Mouse (Mus musculus): Measurements from ENCODE around the gene Il27ra.

DNA sequence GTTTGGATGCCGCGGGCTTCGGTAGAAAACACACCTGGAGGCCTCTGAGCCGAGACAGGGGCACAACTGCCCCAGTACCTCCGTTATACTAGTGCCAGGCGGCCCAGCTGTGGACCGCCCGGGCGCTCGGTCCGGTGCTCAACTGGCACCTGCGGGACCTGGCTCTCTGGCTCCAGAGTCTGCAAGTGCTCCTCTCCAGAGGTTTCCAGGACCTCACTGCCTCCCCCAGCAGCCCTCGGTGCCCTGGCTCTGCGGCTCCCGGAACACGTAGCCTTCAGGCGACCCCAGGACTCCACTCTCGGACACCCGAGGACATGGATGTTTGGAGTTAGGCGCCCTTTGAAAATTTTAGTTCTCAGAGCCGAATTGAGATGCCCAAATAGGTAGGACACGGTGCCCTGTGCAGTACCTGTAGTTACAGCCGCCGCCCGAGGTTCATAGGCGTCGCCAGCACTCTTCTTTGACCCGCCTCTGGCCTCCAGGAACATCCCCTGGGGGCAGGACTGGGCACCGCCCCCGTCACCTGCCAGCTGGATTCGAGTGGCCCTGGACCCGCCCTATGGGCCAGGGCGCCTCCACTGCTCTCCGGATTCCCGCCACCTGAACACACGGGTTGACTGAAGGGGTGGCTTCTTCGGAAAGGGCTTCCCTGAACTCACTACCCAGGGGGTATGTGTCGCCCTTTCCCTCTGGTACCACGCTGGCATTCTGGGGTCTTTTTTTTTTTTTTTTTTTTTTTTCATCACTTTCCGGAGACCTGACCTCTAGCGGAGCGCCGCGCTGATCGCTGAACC, 30.5 kb downstream of the Il27ra start, which contains the start of gene 2210011C24Rik:
- TF ChIP-seq CTCF (IDR thresholded peaks at IDR 0.05; ENCODE audit: extremely low read depth, insufficient read depth, low read length) (no peak), POLR2A (IDR thresholded peaks at IDR 0.05; ENCODE audit: extremely low read depth, insufficient read depth, low read length) (no peak)
